ENCODE assay signal across 7 mouse cellular contexts in the genomic region with DNA sequence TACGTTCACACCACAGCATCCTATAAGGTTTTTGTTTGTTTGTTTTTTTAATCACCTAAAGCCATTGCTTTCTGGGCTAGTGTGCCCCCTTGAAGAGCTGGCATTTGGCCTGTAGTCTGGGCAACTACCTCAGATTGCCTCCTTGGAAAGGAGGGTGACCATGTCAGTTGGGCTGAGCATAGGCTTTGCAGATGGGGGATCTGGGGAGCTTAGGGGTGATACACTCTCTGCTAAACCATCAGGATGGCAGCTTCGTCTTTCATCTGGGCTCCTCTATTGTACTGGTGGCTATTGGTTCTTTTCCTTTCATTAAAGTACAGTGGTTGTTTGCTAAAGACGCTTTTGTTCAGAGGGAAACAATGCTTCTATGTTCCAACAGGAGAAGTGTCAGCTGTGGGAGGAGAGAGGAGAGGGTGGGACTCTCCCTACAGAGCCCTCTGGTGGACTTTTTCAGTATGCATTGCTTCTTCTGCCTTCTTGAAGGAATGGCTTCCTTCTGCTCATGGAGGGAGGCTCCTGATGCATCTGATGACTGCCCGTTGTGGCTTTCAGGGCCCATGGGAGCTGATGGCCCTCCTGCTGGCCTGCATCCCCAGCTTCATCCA.
A peak's percentile ranks its signal among the peaks of the same experiment; 100 is the strongest.
DNase-seq lines count a peak whose midpoint lies in the region; ATAC-seq and TF ChIP-seq lines count a peak whose summit lies in the region.

No protein-coding gene starts in this region.

- H3K27me3 ChIP-seq in liver, postnatal 0 days (ENCODE audit: insufficient read depth, low read length) = no peaks in the 10 kb centered on the region
- H3K27me3 ChIP-seq in liver, embryonic 12.5 days (replicated peaks) = 0 out of 2 replicates have a peak, but pooled peaks cover 3% of the 10 kb centered on the region
- no peaks in the 10 kb centered on the region for H3K27me3 ChIP-seq in Patski
- no peaks in the 10 kb centered on the region for H3K27me3 ChIP-seq in lung, postnatal 0 days (replicated peaks; ENCODE audit: insufficient read depth, low read length)
- H3K27me3 ChIP-seq in thymus, adult 2 months (ENCODE audit: control insufficient read depth, insufficient read depth, low read length) = no peaks in the 10 kb centered on the region

- H3K4me1 ChIP-seq in liver, postnatal 0 days (ENCODE audit: insufficient read depth) = peaks cover 15% of the 10 kb centered on the region
- peaks cover 18% of the 10 kb centered on the region for H3K4me1 ChIP-seq in liver, embryonic 12.5 days
- peaks cover 15% of the 10 kb centered on the region for H3K4me1 ChIP-seq in lung, postnatal 0 days (ENCODE audit: insufficient read depth, low read depth, low read length)
- peaks cover 43% of the 10 kb centered on the region for H3K4me1 ChIP-seq in thymus, adult 2 months (replicated peaks; ENCODE audit: control insufficient read depth, insufficient read depth, low read length)

- peak; percentile 73 for TF ChIP-seq CTCF in liver, postnatal 0 days (IDR thresholded peaks at IDR 0.05; ENCODE audit: low read depth)
- TF ChIP-seq CTCF in Patski (IDR thresholded peaks at IDR 0.05) = peak; percentile 68
- TF ChIP-seq CTCF in lung, postnatal 0 days (IDR thresholded peaks at IDR 0.05) = peak; percentile 81
- TF ChIP-seq CTCF in thymus, adult 2 months (IDR thresholded peaks at IDR 0.05; ENCODE audit: borderline replicate concordance, control insufficient read depth, extremely low read depth, insufficient read depth, low read length, poor library complexity) = no peak

- no peaks in the 10 kb centered on the region for H3K36me3 ChIP-seq in liver, postnatal 0 days (replicated peaks; ENCODE audit: insufficient read depth, low read length)
- no peaks in the 10 kb centered on the region for H3K36me3 ChIP-seq in liver, embryonic 12.5 days
- H3K36me3 ChIP-seq in lung, postnatal 0 days (ENCODE audit: insufficient read depth, low read length) = no peaks in the 10 kb centered on the region
- no peaks in the 10 kb centered on the region for H3K36me3 ChIP-seq in thymus, adult 2 months (ENCODE audit: control insufficient read depth, insufficient read depth, low read length)

- no peak overlapping the region for H3K4me3 ChIP-seq in liver, postnatal 0 days (ENCODE audit: low read depth, low read length)
- no peak overlapping the region for H3K4me3 ChIP-seq in liver, embryonic 12.5 days
- H3K4me3 ChIP-seq in lung, postnatal 0 days (ENCODE audit: low read depth, low read length) = no peak overlapping the region
- no peak overlapping the region for H3K4me3 ChIP-seq in thymus, adult 2 months (ENCODE audit: control insufficient read depth, insufficient read depth, low read length)

- POLR2A ChIA-PET in Patski (lab: Charles Lee) = interaction anchor here (0.6 kb wide), 1 partner anchor 196 kb away, joined by 3 read pairs; no protein-coding TSS in a partner anchor

- no peak overlapping the region for H3K9ac ChIP-seq in liver, postnatal 0 days (replicated peaks)
- H3K9ac ChIP-seq in liver, embryonic 12.5 days = no peak overlapping the region
- no peak overlapping the region for H3K9ac ChIP-seq in lung, postnatal 0 days (replicated peaks; ENCODE audit: low read depth)

- no peak for DNase-seq in liver, postnatal 0 days
- DNase-seq in Patski (ENCODE audit: low read depth, low spot score) = no peak
- peak; percentile 23 for DNase-seq in cerebellum, adult 8-10 months
- peak; percentile 63 for DNase-seq in heart, postnatal 4 days
- peak; percentile 89 for DNase-seq in lung, postnatal 0 days (ENCODE audit: low spot score)
- DNase-seq in thymus, adult 2 months = peak; percentile 69

- in situ Hi-C loops in Patski (cut with MboI; ENCODE audit: low pct_unique_long_range_greater_than_20kb) = no loop called here

- CTCF ChIA-PET in Patski (lab: Charles Lee) = no interaction called here

- H3K9me3 ChIP-seq in liver, postnatal 0 days (ENCODE audit: low read length) = no peaks in the 10 kb centered on the region
- no peaks in the 10 kb centered on the region for H3K9me3 ChIP-seq in liver, embryonic 12.5 days (replicated peaks)
- H3K9me3 ChIP-seq in lung, postnatal 0 days (ENCODE audit: low read length) = no peaks in the 10 kb centered on the region

- H3K27ac ChIP-seq in liver, postnatal 0 days (ENCODE audit: low read depth) = peak overlapping the region; percentile 80
- H3K27ac ChIP-seq in liver, embryonic 12.5 days = no peak overlapping the region
- H3K27ac ChIP-seq in lung, postnatal 0 days (ENCODE audit: low read length) = no peak overlapping the region
- peak overlapping the region; percentile 70 for H3K27ac ChIP-seq in thymus, adult 2 months (ENCODE audit: control insufficient read depth, insufficient read depth, low read length)

- no peak for TF ChIP-seq EP300 in liver, postnatal 0 days (IDR thresholded peaks at IDR 0.05; ENCODE audit: low read depth)
- no peak for TF ChIP-seq EP300 in lung, postnatal 0 days (IDR thresholded peaks at IDR 0.05)

- no peak for ATAC-seq in liver, postnatal 0 days
- ATAC-seq in liver, embryonic 12.5 days = no peak
- peak; percentile 48 for ATAC-seq in Patski
- peak; percentile 60 for ATAC-seq in lung, postnatal 0 days

- H3K4me2 ChIP-seq in liver, postnatal 0 days (ENCODE audit: low read depth, low read length) = peak overlapping the region; percentile 40; the same call in 1 of the 2 replicates
- H3K4me2 ChIP-seq in liver, embryonic 12.5 days = no peak overlapping the region
- no peak overlapping the region for H3K4me2 ChIP-seq in lung, postnatal 0 days (replicated peaks; ENCODE audit: low read depth, low read length)

- no peak for TF ChIP-seq POLR2A in thymus, adult 2 months (IDR thresholded peaks at IDR 0.05; ENCODE audit: control insufficient read depth, extremely low read depth, insufficient read depth, low read length, poor library complexity)

- 29% methylated on average over 4 of the region's 4 CpGs for WGBS in liver, postnatal 0 days (ENCODE audit: insufficient replicate concordance)
- 32% methylated on average over 4 of the region's 4 CpGs for WGBS in liver, embryonic 12.5 days (ENCODE audit: insufficient replicate concordance)
- WGBS in lung, postnatal 0 days = 34% methylated on average over 4 of the region's 4 CpGs
- WGBS in thymus, adult 2 months = 18% methylated on average over 4 of the region's 4 CpGs

Comparison
In these comparisons a context has a peak if more than half of its experiments do, and no peak if none do; other contexts are left out.
1. H3K27ac ChIP-seq: peak in liver, postnatal 0 days (single experiment) and thymus, adult 2 months (single experiment); none in liver, embryonic 12.5 days (single experiment) and lung, postnatal 0 days (single experiment).
2. ATAC-seq: peak in Patski (single experiment) and lung, postnatal 0 days (single experiment); none in liver, postnatal 0 days (single experiment) and liver, embryonic 12.5 days (single experiment).
3. DNase-seq: peak in cerebellum, adult 8-10 months (single experiment), heart, postnatal 4 days (single experiment), lung, postnatal 0 days (single experiment) and thymus, adult 2 months (single experiment); none in liver, postnatal 0 days (single experiment) and Patski (single experiment).